Mouse (Mus musculus) urinary bladder, postnatal 4 days (tissue): ENCODE measurements at regions not wholly inside any gene's neighbourhood (a gene's known extent, or its start where the extent isn't known, plus 50 kb on each side); places are given as distances from the start of the nearest gene placed in this dataset.

ENCODE experiments used
- DNase-seq, 2 experiments: peaks; one replicate each; pipeline ENCODE4 v3.0.0; 2021 to 2022; ENCODE audit warnings: low spot score in 2 of 2

DNA sequence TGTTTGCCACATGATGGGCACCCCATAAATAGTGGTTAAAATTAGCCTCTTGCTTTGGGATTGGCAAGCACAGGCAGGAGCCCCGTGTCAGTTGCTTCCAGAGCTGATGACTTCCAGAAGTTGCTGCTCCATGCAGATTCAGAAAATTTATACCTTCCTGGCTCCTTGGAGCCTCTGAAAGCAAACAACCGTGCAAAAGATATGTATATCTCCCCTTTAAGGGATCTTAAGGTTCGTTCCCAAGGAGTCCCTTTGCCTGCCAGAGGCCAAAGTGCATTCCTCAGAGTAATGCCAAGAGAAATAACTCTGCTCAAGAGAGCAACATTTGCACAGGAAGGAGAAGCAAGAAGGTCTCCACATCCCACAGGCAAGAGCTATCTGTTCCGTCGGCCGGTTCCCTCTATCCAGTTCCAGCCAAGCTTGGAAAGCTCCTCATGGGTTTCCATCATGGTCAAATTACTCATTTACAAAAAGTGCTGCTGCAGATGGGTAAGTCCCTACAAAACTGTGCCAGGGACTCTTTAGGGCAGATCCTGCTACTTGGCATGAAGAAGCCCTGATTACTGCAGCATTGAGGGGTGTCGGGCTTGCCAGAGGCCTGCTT lies 608.4 kb upstream of the Cdh5 start:
- no peak for DNase-seq

GRCm38 (mm10) chr8:103493932-103494493 lies 607.4 kb upstream of the Cdh5 start:
- no peak for DNase-seq

GRCm38 (mm10) chr8:103494670-103495069 lies 606.8 kb upstream of the Cdh5 start:
- DNase-seq = no peak

DNA sequence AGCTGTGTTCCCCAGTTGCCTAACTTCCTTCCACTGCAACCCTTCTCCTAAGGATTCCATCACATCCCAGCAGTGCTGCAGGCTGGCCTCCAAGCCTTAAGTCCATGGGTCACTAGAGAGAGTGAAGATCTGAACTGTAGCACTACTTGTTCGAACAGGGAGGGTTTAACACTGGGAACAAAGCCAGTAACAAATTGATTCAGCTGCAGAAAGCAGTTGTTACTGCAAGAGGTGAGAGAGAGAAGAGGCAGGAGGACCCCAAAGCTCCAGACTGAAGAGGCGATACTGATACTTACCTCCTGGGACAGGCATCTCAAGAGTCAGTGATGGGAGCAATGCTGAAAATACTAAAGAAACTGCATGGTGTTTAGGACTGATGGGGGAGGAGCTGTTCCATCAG lies 600.1 kb upstream of the Cdh5 start:
- DNase-seq = no peak

DNA sequence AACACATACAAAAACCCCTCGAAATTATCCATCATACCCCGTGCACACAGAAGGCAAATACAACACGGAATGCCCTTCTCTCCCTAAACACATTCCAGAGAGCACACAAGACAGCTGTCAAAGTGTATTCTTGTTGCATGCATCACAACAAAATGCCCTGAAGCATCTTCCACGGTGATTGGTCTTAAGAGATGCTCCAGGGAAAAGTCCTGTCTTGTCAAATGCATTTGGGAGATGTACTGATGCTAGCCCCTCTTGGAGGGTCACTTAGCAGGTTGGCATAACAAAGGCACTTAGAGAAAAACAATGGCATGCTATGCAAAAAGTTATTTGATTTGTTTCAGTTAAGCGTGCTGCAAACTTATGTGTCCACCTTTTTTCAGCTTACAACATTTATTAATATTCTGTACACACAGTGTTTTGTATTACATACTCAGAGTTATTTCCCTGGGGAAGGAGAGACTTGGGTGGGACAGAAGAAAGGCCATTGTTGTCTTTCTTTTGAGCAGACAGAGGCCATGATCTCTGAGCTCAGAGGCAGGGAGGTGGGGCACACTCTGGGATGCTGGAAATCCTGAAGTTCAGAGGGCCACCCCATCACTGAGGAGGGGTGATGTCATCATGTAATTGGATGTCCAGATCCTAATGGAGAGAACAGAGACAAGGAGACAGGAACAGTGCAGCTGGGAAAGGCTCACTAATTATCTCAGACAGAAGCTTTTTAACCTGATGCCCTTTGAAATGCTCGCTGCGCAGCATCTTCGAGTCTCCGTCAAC lies 598.2 kb upstream of the Cdh5 start:
- no peak for DNase-seq

DNA sequence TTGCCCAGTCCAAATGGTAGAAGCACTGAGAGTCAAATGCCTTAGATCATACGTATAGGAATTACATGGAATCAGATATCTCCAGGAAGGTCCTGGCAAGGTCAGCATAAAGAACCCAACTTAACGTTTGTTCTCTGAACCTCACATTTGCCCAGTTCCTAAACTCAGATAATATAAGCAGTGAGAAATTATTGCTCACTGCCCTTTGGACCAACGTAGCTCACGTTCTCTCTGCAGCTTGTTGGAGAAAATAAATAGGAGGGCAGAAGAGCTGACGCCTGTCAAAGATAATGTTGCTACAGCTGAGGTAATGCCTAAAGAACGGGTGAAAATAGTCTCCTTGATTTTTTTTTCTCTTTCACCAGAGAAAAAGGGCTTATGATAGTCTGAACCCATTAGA lies 595.1 kb upstream of the Cdh5 start:
- DNase-seq = no peak

- DNase-seq = no peak
Measured at GRCm38 (mm10) chr8:103507068-103507467, 594.4 kb upstream of the Cdh5 start.

GRCm38 (mm10) chr8:103520141-103520866 lies 581.1 kb upstream of the Cdh5 start:
- no peak for DNase-seq

DNA sequence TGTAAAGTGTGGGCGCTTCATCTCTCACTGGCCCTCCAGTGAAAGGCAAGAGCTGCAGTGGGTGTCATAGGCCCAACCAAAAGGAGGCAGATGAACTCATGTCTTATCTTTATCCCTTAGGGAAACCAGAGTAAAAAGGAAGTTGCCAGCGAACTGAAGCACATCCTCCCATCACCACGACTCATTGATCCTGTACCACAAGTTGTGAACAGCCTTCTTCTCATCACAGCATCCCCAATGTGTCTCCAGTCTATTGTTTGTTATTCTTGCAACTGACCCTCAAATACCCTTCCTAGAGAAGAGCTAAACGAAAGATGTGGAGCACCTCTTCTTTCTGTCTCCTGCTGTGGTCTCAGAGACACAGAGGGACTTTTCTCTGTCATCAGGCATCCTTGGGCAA lies 570.5 kb upstream of the Cdh5 start:
- no peak for DNase-seq

DNA sequence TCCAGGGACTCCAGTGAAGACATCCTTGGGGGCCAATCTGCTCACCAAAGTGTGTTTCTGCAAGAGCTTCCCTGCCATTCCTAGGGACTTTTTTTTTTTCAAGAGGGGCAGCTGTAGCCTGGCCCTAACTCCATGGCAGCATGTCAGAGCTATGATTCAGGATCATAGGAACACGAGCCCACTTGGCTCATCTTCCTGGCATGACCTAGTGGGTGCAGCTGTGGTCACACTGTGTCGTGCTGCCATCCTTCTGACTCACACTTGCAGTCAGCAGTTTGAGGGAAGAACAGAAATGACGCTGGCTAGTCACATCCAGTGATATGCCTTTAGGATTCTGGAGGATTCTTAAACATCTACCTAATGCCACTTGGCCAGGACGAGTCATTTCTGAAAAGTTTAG lies 566.5 kb upstream of the Cdh5 start:
- DNase-seq = no peak

- DNase-seq = no peak
Measured at GRCm38 (mm10) chr8:103536856-103537255, 564.6 kb upstream of the Cdh5 start.

- DNase-seq = no peak
Measured at GRCm38 (mm10) chr8:103541954-103542353, 559.5 kb upstream of the Cdh5 start.

DNA sequence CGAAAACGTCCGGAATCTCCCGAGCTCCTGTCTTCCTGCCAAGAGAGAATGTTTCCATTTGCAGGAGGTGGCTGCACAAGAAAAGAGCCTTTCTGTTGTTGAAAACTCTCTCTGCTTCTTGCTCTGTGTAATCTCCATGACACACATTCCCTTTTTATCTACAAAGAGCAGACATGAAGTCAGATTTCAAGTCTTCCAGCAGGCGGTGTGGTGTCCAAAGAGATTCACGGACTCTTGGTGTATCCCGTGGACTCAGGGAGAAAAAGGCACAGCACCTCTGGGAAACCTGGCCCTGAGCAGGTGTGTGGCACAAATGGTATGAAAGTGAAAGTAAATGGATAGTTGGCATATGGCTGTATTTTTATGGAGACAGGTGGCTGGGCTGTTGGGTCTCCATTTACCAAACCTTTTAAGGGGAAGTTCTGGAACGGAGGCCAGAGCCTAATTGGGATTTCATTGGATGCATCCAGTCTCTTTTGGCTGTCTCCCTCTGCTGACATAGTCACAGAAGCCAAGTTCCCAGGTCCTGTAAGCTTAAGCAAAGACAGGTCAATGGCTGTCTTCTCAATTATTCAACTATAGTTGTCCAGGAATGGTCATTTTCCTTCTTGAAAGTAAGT lies 549.4 kb upstream of the Cdh5 start:
- DNase-seq = no peak

DNA sequence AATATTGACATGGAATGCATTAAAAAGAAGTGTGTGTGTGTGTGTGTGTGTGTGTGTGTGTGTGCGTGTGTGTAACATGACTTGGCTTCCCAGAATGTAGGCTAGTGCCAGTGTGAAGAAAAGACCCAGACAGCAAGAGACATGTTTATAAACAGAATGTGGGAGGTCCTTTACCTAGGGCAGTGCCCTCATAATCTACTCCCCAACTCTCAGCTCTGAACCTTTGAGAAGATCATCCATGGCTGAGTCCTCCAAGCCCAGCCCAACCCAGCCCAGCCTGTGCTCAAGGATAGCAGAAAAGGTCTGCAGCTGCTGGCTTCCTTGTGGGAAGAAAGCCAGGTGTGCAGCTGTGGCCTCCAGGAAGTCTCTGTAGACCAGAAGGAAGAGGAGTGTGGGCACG lies 539.8 kb upstream of the Cdh5 start:
- DNase-seq = no peak

DNA sequence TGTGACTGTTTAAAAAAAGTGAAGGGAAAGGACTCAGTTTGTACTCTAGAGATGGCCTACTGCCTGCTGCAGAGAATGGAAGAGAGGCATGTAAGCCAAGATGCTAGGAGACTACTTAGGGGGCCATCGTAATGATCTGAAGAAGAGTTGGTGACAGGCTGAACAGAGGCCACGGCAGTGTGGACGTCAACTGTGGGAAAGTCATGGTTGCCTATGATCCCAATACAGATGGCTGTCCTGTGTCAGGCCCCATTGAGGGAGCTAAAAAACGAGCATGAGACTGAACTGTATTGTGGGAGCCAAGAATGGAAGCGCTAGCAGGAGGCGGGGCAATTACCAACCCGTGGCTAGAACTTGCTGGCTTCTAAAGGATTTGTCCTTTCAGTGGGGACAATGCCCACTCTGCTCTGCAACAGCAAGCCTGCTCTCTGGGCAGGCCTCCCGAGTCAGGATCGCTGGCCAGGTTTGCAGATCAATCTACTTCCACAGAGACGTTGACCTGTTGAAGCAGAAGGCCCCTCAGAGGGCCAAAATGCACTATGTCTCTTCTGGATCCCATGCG lies 530.5 kb upstream of the Cdh5 start:
- DNase-seq = no peak

- no peak for DNase-seq
Measured at GRCm38 (mm10) chr8:103577147-103577546, 524.3 kb upstream of the Cdh5 start.

GRCm38 (mm10) chr8:103578006-103578405 lies 523.4 kb upstream of the Cdh5 start:
- DNase-seq = no peak

DNA sequence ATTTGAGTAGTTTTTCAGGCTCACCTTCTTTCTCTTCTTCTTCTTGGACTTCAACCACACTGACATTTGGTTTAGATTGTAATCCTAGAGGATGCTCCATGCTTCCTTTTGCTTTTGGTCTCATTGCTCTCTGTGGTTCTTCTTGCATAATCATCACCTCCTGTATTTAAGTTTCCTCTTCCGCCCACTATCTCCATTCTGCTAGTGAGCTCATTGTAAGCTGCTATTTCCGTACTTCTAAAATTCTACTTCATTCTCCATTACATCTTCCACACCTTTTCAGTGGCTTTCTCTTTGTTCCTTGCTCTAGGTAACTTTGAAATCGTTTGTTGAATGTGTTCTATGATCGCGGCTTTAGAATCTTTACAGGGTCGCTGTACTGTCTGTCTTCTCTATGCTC lies 493.1 kb upstream of the Cdh5 start:
- no peak for DNase-seq

GRCm38 (mm10) chr8:103623781-103624434 lies 477.5 kb upstream of the Cdh5 start:
- DNase-seq = no peak

DNA sequence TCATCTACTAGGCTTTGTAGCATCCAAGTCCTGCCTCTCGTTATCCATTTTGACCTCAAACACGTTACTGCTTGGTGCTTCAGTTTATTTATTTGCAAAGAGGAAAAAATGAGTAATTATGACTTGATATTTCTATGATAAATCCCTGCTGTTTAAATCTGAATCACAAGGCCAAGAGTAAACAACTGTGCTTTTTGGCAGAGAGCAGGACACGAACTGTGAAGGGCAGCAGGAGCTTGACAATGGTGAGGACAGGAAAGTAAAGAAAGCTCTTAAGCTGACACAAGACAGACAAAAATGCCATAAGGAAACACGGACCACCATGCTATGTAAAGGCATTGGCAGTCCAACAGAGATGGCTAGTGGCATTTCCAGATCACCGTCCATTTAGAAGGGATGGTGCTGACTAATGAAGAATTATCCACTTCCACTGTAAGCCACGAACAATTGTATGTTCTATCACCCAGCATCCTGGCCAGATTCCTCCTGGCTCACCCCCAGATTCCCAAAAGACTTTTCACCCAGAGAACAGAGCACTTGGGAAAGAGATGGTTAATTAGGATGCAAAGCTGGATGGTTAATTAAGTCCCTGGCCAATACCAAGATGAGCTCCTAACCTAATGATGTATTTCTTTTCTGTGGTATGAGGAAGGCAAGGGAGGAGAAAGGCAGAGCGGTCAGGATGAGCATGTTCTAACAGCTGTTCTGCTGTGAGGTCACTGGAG lies 476.1 kb upstream of the Cdh5 start:
- no peak for DNase-seq

DNA sequence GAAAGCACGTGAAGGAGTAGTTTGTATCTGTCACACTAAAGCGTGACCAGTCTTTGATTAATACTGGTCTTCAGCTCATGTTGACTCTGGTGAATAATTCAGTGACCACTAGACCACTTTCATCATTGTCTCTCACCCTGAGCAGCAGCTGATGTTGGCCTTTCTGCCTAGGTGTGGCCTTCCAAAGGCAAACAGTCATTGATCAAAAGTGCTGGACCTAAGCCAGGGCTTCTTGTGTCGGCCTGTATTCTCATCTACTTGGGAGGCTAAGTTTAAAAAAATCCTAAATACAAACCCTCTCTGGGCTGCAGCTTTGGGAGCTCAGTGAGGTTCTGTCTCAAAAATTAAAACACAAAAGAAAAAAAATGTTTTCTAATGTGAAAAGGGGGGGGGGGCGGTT lies 475.0 kb upstream of the Cdh5 start:
- DNase-seq = no peak
